Mouse (Mus musculus): Measurements from ENCODE around the gene Phactr1.

DNA sequence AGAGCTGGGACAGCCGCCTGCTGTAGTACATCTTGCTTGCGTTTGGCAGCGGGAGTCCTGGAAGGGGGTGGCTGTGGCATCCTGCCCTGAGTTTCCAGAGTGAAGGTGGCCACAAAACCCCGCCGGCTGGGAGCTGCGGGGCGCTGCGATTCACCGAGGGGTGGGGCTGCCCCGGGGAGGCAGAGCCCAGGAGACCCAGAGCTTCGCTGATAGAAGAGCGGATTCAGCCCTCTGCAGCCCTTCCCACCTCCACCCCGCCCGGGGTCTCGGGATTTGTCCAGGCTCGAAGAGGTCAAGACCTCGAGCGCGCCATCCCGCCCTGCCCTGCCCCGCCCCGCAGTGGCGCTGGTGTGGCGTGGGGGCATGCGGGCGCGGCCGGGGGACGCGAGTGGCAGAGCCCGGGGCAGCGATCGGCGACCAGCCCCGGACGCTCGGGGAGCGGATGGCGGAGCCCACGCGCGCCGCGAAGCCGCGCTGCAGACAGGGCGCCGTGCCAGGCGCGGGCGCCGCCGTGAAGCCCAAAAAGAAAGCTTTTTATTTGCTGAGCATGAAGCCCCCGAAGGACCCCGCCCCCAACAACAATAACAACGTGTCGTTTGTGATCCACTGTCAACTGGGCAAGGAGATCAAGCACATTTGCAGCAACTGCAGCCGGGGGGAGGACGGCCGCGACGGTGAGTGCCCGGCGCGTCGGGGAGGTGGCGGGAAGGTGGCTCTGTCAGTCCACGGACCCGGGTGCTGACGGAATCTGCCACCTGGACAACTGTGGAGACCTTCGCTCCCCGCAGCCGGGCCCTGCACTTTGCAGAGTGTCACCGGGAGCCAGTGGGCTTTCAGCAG lies 236.0 kb downstream of the Phactr1 start:
- no peak for TF ChIP-seq CTCF (IDR thresholded peaks at IDR 0.05; ENCODE audit: low read depth, low read length)
- no peak for TF ChIP-seq GATA1 (IDR thresholded peaks at IDR 0.05; ENCODE audit: borderline replicate concordance, low read length)
- no peak for TF ChIP-seq TAL1 (conservative IDR thresholded peaks at IDR 0.05; ENCODE audit: low read depth, low read length)
- no peak for TF ChIP-seq POLR2AphosphoS5 (IDR thresholded peaks at IDR 0.05; ENCODE audit: insufficient replicate concordance, low read depth, low read length)
